Mouse (Mus musculus): ENCODE measurements around the gene Gm11541. TPM values are rescaled to one million over a fixed set of nuclear protein-coding genes. Genes with fewer than 3 reads are reported as not detected.

Gm11541 gene
- not detected for total RNA-seq (2021)
- long read RNA-seq, experiment 1 = 0 reads
- long read RNA-seq, experiment 2 = 0 reads

- DNase-seq (ENCODE audit: low spot score in 2 of 2) = no peak
Measured at GRCm38 (mm10) chr11:94704472-94704871, at the start of gene Gm11541. Gene Gm11541 (minus strand): TSS chr11:94704499.

GRCm38 (mm10) chr11:94752946-94753713, 48.8 kb upstream of the Gm11541 start:
- DNase-seq (ENCODE audit: low spot score in 2 of 2) = no peak

- DNase-seq (ENCODE audit: low spot score in 2 of 2) = no peak
Measured at GRCm38 (mm10) chr11:94741732-94742272, 37.5 kb upstream of the Gm11541 start, which contains the start of gene Cdc34b. Gene Cdc34b (plus strand): TSS chr11:94741782.

GRCm38 (mm10) chr11:94735746-94736145, 31.4 kb upstream of the Gm11541 start:
- no peak for DNase-seq (ENCODE audit: low spot score in 2 of 2)

- peak; percentile 43 for DNase-seq (ENCODE audit: low spot score in 2 of 2)
Measured at GRCm38 (mm10) chr11:94732773-94733172, 28.5 kb upstream of the Gm11541 start.

GRCm38 (mm10) chr11:94731229-94731628, 26.9 kb upstream of the Gm11541 start:
- DNase-seq (ENCODE audit: low spot score in 2 of 2) = no peak

- DNase-seq (ENCODE audit: low spot score in 2 of 2) = peak; percentile 72 to 75
Measured at GRCm38 (mm10) chr11:94730261-94730660, 26.0 kb upstream of the Gm11541 start.

GRCm38 (mm10) chr11:94729565-94729964, 25.3 kb upstream of the Gm11541 start:
- DNase-seq (ENCODE audit: low spot score in 2 of 2) = no peak

- no peak for DNase-seq (ENCODE audit: low spot score in 2 of 2)
Measured at GRCm38 (mm10) chr11:94728545-94728944, 24.2 kb upstream of the Gm11541 start.

GRCm38 (mm10) chr11:94727306-94727705, 23.0 kb upstream of the Gm11541 start:
- no peak for DNase-seq (ENCODE audit: low spot score in 2 of 2)

GRCm38 (mm10) chr11:94719216-94719615, 14.9 kb upstream of the Gm11541 start:
- DNase-seq (ENCODE audit: low spot score in 2 of 2) = no peak

- DNase-seq (ENCODE audit: low spot score in 2 of 2) = no peak
Measured at GRCm38 (mm10) chr11:94718113-94718909, 14.0 kb upstream of the Gm11541 start.

GRCm38 (mm10) chr11:94717239-94717638, 12.9 kb upstream of the Gm11541 start:
- DNase-seq (ENCODE audit: low spot score in 2 of 2) = no peak

- peak; percentile 16 to 26 for DNase-seq (ENCODE audit: low spot score in 2 of 2)
Measured at GRCm38 (mm10) chr11:94716754-94717153, 12.5 kb upstream of the Gm11541 start.

- DNase-seq (ENCODE audit: low spot score in 2 of 2) = no peak
Measured at GRCm38 (mm10) chr11:94715622-94716021, 11.3 kb upstream of the Gm11541 start.

- DNase-seq (ENCODE audit: low spot score in 2 of 2) = no peak
Measured at GRCm38 (mm10) chr11:94713246-94713860, 9.1 kb upstream of the Gm11541 start.

GRCm38 (mm10) chr11:94704020-94704419, 279 bp downstream of the Gm11541 start:
- DNase-seq (ENCODE audit: low spot score in 2 of 2) = no peak

- DNase-seq (ENCODE audit: low spot score in 2 of 2) = no peak
Measured at GRCm38 (mm10) chr11:94702216-94702610, 2.1 kb downstream of the Gm11541 start.

GRCm38 (mm10) chr11:94701401-94702215, 2.7 kb downstream of the Gm11541 start:
- no peak for DNase-seq (ENCODE audit: low spot score in 2 of 2)

- DNase-seq (ENCODE audit: low spot score in 2 of 2) = no peak
Measured at GRCm38 (mm10) chr11:94699399-94699798, 4.9 kb downstream of the Gm11541 start.

All from adrenal gland, adult 18-20 months (tissue).